Mouse (Mus musculus) splenic B cell, adult 2 months (primary cell): ENCODE data around the gene Poc1a.

Source experiments
- DNase-seq: peaks from one replicate; pipeline ENCODE4 v3.0.0-alpha.2; 2011; ENCODE audit warnings: low read depth, low spot score
- H3K27me3 ChIP-seq: 2 replicates; pipeline ENCODE4 v1.6.1; 2012; ENCODE audit warnings: mild to moderate bottlenecking, low read length, moderate library complexity, mixed read lengths; ENCODE audit not compliant: control insufficient read depth, poor library complexity, insufficient read depth, severe bottlenecking
- H3K36me3 ChIP-seq: 2 replicates; pipeline ENCODE4 v1.6.1; 2012; ENCODE audit warnings: mild to moderate bottlenecking, low read length, moderate library complexity, mixed read lengths; ENCODE audit not compliant: control insufficient read depth, poor library complexity, insufficient read depth, severe bottlenecking

Gene Poc1a

DNA sequence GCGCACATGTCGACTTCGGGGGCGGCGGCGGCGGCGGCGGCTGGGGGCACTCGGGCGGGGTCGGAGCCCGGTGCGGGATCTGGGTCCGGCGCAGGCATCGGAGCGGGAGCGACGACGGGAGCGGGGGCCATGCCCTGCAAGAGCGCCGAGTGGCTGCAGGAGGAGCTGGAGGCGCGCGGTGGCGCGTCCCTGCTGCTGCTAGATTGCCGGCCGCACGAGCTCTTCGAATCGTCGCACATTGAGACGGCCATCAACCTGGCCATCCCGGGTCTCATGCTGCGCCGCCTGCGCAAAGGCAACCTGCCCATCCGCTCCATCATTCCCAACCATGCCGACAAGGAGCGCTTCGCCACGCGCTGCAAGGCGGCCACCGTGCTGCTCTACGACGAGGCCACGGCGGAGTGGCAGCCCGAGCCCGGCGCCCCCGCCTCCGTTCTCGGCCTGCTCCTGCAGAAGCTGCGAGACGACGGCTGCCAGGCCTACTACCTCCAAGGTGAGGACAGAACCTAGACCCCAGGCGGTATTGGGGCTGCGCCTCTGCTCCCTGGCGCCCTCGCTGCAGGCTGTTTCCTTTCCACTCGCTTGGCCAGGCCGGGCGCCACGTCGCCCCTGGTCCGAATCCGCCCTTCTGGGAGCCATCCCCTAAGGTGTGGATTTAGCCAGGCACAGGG lies 88.1 kb downstream of the Poc1a start:
- peaks cover 6% of the 10 kb centered on the region for H3K36me3 ChIP-seq
- H3K27me3 ChIP-seq: no peaks in the 10 kb centered on the region
- DNase-seq: peak; percentile 73

DNA sequence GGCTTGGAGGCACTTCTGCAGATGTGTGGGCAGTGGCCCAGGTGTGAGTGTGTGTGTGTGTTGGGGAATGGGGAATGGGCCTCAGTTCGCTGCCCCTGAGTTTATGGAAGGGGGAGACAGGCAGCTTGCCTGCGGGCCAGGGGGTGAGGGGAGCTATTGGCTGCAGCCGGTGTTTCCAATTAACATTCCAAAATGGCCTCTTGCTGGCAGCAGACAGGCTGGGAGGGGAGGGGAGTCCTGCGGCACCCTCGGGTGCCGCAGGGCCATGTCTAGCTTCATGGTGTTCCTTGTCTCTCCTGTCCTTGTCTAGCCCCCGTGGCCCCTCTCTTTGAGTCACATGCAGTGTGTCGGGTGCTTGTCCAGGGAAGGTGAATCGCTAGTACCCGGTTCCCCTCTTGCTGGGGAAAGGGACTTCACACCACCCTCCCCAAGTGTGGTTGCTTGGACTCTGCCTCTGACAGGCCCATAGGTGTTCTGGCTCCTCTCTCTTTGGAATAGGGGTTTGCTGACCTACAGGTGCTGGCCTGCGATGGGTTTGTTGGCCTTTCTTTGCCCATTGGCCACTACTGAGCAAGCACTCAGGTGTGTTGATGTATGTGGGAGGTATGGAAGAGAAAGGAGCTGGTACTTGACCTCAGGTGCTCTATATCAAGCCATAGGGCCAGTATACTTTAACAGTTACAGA lies 89.1 kb downstream of the Poc1a start:
- peak; percentile 32 for DNase-seq
- Histone ChIP-seq H3K27me3 (no peaks in the 10 kb centered on the region), H3K36me3 (peaks cover 8% of the 10 kb centered on the region)

- no peak for DNase-seq
- Histone ChIP-seq H3K36me3 (peaks cover 8% of the 10 kb centered on the region), H3K27me3 (no peaks in the 10 kb centered on the region)
These were observed 89.9 kb downstream of the Poc1a start for GRCm38 (mm10) chr9:106370620-106371383.

GRCm38 (mm10) chr9:106371384-106371671 lies 90.5 kb downstream of the Poc1a start:
- Histone ChIP-seq H3K36me3 (peaks cover 8% of the 10 kb centered on the region), H3K27me3 (no peaks in the 10 kb centered on the region)
- DNase-seq: peak; percentile 27

DNA sequence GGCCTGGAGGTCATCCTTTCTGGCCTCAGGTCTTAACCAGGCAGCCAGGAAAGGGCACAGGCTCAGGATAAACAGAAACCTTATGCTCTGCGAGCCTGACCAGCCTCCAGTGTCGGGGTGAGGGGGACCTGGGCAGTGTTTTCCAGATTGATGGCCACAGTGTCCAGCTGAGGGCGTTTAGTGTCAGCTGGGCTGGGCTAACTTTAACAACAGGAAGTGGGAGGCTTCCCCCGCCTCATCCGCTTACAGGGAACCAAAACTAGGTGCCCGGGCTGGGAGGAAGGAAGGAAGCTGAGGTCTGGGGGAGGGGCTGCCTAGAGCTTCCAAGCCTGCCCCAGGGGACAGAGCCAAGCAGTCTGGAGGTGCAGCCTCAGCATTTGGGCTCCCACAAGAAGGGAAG lies 90.9 kb downstream of the Poc1a start:
- Histone ChIP-seq H3K27me3 (no peaks in the 10 kb centered on the region), H3K36me3 (peaks cover 8% of the 10 kb centered on the region)
- DNase-seq: peak; percentile 74

- no peaks in the 10 kb centered on the region for H3K27me3 ChIP-seq
- H3K36me3 ChIP-seq: peaks cover 9% of the 10 kb centered on the region
- peak; percentile 75 for DNase-seq
These were observed 91.9 kb downstream of the Poc1a start for GRCm38 (mm10) chr9:106372431-106373412.

DNA sequence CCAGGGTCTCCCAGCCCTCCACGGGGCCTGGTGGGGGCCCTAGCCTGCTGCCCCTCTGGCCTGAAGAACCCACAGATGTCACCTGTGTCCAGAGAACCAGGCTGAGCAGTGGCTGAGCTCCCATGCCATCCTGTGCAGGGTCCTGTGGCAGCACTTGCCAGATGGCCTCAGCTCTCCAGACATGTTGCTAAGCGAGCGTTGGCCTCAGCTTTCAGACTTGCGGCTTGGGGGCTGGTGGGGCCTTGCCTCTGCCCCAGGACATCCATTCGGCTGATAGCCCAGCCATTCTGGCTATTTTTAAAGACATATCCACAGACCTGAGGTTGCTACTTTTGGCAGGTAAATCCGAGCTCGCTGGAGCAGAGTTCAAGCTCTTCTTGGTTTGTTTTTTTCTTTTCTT lies 93.1 kb downstream of the Poc1a start:
- H3K36me3 ChIP-seq: peaks cover 12% of the 10 kb centered on the region
- DNase-seq: no peak
- no peaks in the 10 kb centered on the region for H3K27me3 ChIP-seq

- peaks cover 12% of the 10 kb centered on the region for H3K36me3 ChIP-seq
- no peak for DNase-seq
These were observed 96.4 kb downstream of the Poc1a start for GRCm38 (mm10) chr9:106377247-106377646.

GRCm38 (mm10) chr9:106378045-106378444 lies 97.2 kb downstream of the Poc1a start:
- no peak for DNase-seq
- no peaks in the 10 kb centered on the region for H3K27me3 ChIP-seq
- peaks cover 12% of the 10 kb centered on the region for H3K36me3 ChIP-seq

More at GRCm38 (mm10) chr9:106377247-106377646, 96.4 kb downstream of the Poc1a start:
- H3K27me3 ChIP-seq: no peaks in the 10 kb centered on the region

- H3K27me3 ChIP-seq: no peaks in the 10 kb centered on the region
- peaks cover 8% of the 10 kb centered on the region for H3K36me3 ChIP-seq
- no peak for DNase-seq
These were observed 97.9 kb downstream of the Poc1a start for GRCm38 (mm10) chr9:106378753-106379152.

DNA sequence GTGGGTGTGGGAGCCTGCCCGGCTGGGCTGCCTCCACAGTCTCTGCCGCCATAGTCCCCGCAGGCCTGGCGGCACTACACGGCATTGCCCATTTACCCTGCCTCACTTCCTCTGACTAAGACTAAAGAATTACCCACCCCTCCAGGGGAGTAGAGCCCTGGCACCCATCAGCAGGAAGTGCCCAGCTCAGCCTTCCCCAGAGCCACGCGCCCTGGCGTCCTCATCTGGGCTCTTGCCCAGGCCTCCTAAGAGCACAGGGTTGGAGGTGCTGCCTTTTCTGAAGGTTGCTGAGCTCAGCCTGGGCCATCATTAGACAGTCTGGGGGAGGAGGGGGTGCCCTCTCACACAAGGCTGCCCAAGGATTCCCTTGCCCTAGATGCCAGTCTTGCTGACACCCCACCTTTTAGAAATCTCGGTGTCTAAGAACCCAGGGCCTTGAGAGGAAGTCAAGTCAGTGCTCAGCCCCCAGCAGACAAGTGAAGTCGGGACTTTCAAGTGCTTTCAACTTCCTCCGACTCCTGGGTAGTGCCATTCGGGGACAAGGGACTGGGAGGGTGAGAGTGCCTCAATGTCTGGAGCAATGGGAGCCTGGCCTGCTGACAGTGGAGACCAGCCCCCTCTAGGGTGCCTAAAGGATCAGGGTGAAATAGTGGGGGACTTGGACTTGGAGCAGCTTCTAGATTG lies 105.5 kb downstream of the Poc1a start:
- no peaks in the 10 kb centered on the region for H3K27me3 ChIP-seq
- H3K36me3 ChIP-seq: no peaks in the 10 kb centered on the region
- DNase-seq: peak; percentile 53

DNA sequence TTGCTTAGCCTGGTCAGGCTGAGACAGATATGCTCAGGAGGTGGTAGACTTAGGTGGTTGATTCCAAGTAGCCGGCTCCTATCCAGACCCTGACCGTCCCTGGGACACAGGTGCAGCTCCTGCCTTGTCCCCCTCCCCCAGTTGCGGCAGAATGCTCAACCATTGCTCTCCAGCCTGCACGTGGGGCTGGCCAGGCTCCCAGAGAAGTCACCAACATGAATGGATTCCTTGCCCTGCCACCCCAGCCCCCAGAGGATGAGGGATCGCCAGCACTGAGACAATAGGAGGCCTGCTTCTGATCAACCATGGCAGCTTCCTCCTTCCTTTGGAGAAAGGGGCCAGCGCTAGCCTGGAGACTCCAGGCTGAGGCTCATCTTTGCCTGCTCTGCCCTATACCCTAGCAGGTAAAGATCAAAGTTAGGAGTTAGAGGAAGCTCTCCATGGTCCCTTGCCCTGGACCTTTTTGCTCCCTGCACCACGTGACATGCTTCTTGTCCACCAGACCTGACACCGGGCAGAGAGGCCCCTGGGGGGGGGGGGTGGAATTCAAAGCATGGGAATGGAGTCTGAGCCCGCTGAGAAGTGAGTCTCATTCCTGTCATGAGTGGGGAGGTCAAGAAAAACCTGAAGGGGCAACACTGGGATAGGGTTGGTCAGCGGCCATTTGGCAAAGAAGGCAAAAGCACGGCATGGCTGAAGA lies 112.1 kb downstream of the Poc1a start:
- Histone ChIP-seq H3K36me3 (no peaks in the 10 kb centered on the region), H3K27me3 (no peaks in the 10 kb centered on the region)
- no peak for DNase-seq

DNA sequence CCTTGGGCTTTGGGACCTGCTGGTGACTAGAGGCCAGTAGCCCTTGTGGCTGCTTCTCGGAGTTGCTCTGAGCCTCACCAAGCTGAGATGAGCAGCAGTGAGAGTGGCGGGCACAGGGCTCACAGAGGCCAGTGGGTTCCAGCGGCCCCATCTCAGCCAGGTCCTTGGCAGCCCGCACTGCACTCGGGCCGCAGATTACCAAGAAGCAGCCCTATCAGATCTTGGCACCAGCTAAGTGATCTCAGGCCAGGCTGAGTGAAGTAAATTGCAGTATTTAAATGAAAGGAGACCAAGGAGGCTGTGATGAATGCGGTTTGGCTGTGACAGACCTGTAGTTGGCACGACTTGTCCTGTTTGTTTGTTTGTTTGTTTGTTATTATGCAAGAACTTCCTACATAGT lies 112.7 kb downstream of the Poc1a start:
- DNase-seq: no peak
- H3K36me3 ChIP-seq: no peaks in the 10 kb centered on the region
- no peaks in the 10 kb centered on the region for H3K27me3 ChIP-seq
